Mouse (Mus musculus) hindbrain, embryonic 11.5 days (tissue): ENCODE measurements around the gene Eln. TPM values are rescaled to one million over a fixed set of nuclear protein-coding genes. Genes with fewer than 3 reads are reported as not detected.

ENCODE experiments used
- ATAC-seq: fragments of 200-750 bp; cut with Nextera tagmentation; 2 replicates; pipeline ENCODE4 v1.8.0; 2017; ENCODE audit warnings: mild to moderate bottlenecking, moderate TSS enrichment, moderate library complexity; ENCODE audit not compliant: low FRiP score
- DNase-seq: peaks from one replicate; pipeline ENCODE4 v3.0.0-alpha.2; 2015; ENCODE audit warnings: low spot score
- H3K27ac ChIP-seq: fragments of 300-500 bp; sonication (generic); 2 replicates; pipeline ENCODE4 v1.5.1; 2014; ENCODE audit warnings: mild to moderate bottlenecking, low read depth, low read length
- H3K27me3 ChIP-seq: fragments of 300-500 bp; sonication (generic); 2 replicates; pipeline ENCODE4 v1.6.1; 2014; ENCODE audit warnings: mild to moderate bottlenecking, low read length, moderate library complexity, mixed read lengths; ENCODE audit not compliant: control insufficient read depth, insufficient read depth
- H3K36me3 ChIP-seq: fragments of 300-500 bp; sonication (generic); 2 replicates; pipeline ENCODE4 v1.6.1; 2014; ENCODE audit warnings: mild to moderate bottlenecking, low read length, moderate library complexity, mixed read lengths; ENCODE audit not compliant: control insufficient read depth, insufficient read depth
- H3K4me1 ChIP-seq: fragments of 300-500 bp; sonication (generic); replicated peaks from 2 replicates; pipeline ENCODE4 v1.6.1; 2014; ENCODE audit warnings: low read length, mixed read lengths; ENCODE audit not compliant: control insufficient read depth, insufficient read depth
- H3K4me2 ChIP-seq: fragments of 300-500 bp; sonication (generic); replicated peaks from 2 replicates; pipeline ENCODE4 v1.6.1; 2014; ENCODE audit warnings: mild to moderate bottlenecking, low read depth, low read length
- H3K4me3 ChIP-seq: fragments of 300-500 bp; sonication (generic); 2 replicates; pipeline ENCODE4 v1.5.1; 2014; ENCODE audit warnings: low read depth, low read length
- H3K9ac ChIP-seq: fragments of 300-500 bp; sonication (generic); 2 replicates; pipeline ENCODE4 v1.6.1; 2014; ENCODE audit warnings: low read depth, low read length
- H3K9me3 ChIP-seq: fragments of 300-500 bp; sonication (generic); 2 replicates; pipeline ENCODE4 v1.6.1; 2016; ENCODE audit warnings: low read length; ENCODE audit not compliant: control insufficient read depth
- WGBS: fragments of 180-500 bp; shearing (Covaris S2); extraction: QIAGEN DNeasy Blood & Tissue Kit; methylation state at CpG from one replicate; pipeline ENCODE4 v1.1.7; 2014; 5-methylcytosine and 5-hydroxymethylcytosine counted together
- polyA plus RNA-seq: library from polyadenylated mRNA; unstranded; fragments of >200 nt; fragmentation: Nextera tagmentation; extraction: Ambion mirVana; gene quantifications from 2 replicates; pipeline ENCODE4 v1.2.1, GENCODE M21; 2014

The Eln gene
- polyA plus RNA-seq, 1 experiment from 2014 or later = 1.7 TPM

- Histone ChIP-seq H3K27ac (no peak overlapping the region), H3K9ac (no peak overlapping the region), H3K27me3 (no peaks in the 10 kb centered on the region), H3K36me3 (no peaks in the 10 kb centered on the region), H3K4me3 (no peak overlapping the region), H3K4me1 (no peaks in the 10 kb centered on the region), H3K4me2 (no peak overlapping the region), H3K9me3 (no peaks in the 10 kb centered on the region)
- no peak for ATAC-seq
- WGBS = 74% methylated on average over 7 of the region's 7 CpGs
- DNase-seq = no peak
Measured at GRCm38 (mm10) chr5:134711076-134711475, 36.0 kb downstream of the Eln start.

GRCm38 (mm10) chr5:134709275-134709674, 37.8 kb downstream of the Eln start:
- H3K36me3 ChIP-seq = no peaks in the 10 kb centered on the region
- no peak overlapping the region for H3K27ac ChIP-seq
- H3K4me2 ChIP-seq = no peak overlapping the region
- H3K27me3 ChIP-seq = no peaks in the 10 kb centered on the region
- no peak overlapping the region for H3K4me3 ChIP-seq
- no peak overlapping the region for H3K9ac ChIP-seq
- no peaks in the 10 kb centered on the region for H3K4me1 ChIP-seq
- no peak for ATAC-seq
- WGBS = 74% methylated on average over 6 of the region's 6 CpGs
- DNase-seq = no peak
- H3K9me3 ChIP-seq = no peaks in the 10 kb centered on the region

- no peaks in the 10 kb centered on the region for H3K36me3 ChIP-seq
- H3K27ac ChIP-seq = no peak overlapping the region
- H3K4me3 ChIP-seq = no peak overlapping the region
- no peaks in the 10 kb centered on the region for H3K27me3 ChIP-seq
- DNase-seq = peak; percentile 89
- H3K4me1 ChIP-seq = no peaks in the 10 kb centered on the region
- no peak overlapping the region for H3K4me2 ChIP-seq
- ATAC-seq = peak; percentile 56; the same call in 1 of the 2 replicates
- H3K9ac ChIP-seq = no peak overlapping the region
- no peaks in the 10 kb centered on the region for H3K9me3 ChIP-seq
Measured at GRCm38 (mm10) chr5:134704157-134704556, 43.0 kb downstream of the Eln start.

- no peak for ATAC-seq
- Histone ChIP-seq H3K4me1 (no peaks in the 10 kb centered on the region), H3K4me2 (no peak overlapping the region), H3K9me3 (no peaks in the 10 kb centered on the region), H3K36me3 (no peaks in the 10 kb centered on the region), H3K27ac (no peak overlapping the region), H3K4me3 (no peak overlapping the region), H3K27me3 (no peaks in the 10 kb centered on the region), H3K9ac (no peak overlapping the region)
- no peak for DNase-seq
- 71% methylated on average over 2 of the region's 2 CpGs for WGBS
Measured at GRCm38 (mm10) chr5:134695539-134695938, 51.6 kb downstream of the Eln start.

- no peaks in the 10 kb centered on the region for H3K4me1 ChIP-seq
- no peaks in the 10 kb centered on the region for H3K27me3 ChIP-seq
- H3K9me3 ChIP-seq = no peaks in the 10 kb centered on the region
- H3K4me2 ChIP-seq = no peak overlapping the region
- ATAC-seq = no peak
- H3K36me3 ChIP-seq = no peaks in the 10 kb centered on the region
- 9% methylated on average over 2 of the region's 2 CpGs for WGBS
- no peak overlapping the region for H3K9ac ChIP-seq
- H3K4me3 ChIP-seq = no peak overlapping the region
- DNase-seq = no peak
- no peak overlapping the region for H3K27ac ChIP-seq
Measured at GRCm38 (mm10) chr5:134695082-134695481, 52.0 kb downstream of the Eln start.

- no peak overlapping the region for H3K27ac ChIP-seq
- H3K4me1 ChIP-seq = no peaks in the 10 kb centered on the region
- DNase-seq (no peak), ATAC-seq (no peak)
- WGBS = 93% methylated on average over 1 of the region's 1 CpGs
- H3K9ac ChIP-seq = no peak overlapping the region
- H3K4me3 ChIP-seq = no peak overlapping the region
- H3K36me3 ChIP-seq = no peaks in the 10 kb centered on the region
- H3K4me2 ChIP-seq = no peak overlapping the region
- H3K9me3 ChIP-seq = no peaks in the 10 kb centered on the region
- H3K27me3 ChIP-seq = no peaks in the 10 kb centered on the region
Measured at GRCm38 (mm10) chr5:134692704-134693103, 54.4 kb downstream of the Eln start.

GRCm38 (mm10) chr5:134688718-134689284, 58.3 kb downstream of the Eln start:
- Histone ChIP-seq H3K4me2 (peak overlapping the region; percentile 72), H3K27ac (peak overlapping the region; percentile 61), H3K36me3 (no peaks in the 10 kb centered on the region), H3K4me3 (peak overlapping the region; percentile 65), H3K9me3 (no peaks in the 10 kb centered on the region), H3K9ac (peak overlapping the region; percentile 31; the same call in 1 of the 2 replicates), H3K4me1 (0 out of 2 replicates have a peak, but pooled peaks cover 2% of the 10 kb centered on the region), H3K27me3 (no peaks in the 10 kb centered on the region)
- WGBS = under 1% methylated on average over 38 of the region's 38 CpGs
- ATAC-seq (peak; percentile 96), DNase-seq (peak; percentile 99)

GRCm38 (mm10) chr5:134688086-134688717, 58.9 kb downstream of the Eln start, which contains the start of gene Limk1:
TSS of gene Limk1 (minus strand) at chr5:134688598.
- WGBS = under 1% methylated on average over 57 of the region's 69 CpGs
- Histone ChIP-seq H3K36me3 (no peaks in the 10 kb centered on the region), H3K4me2 (peak within 1 kb of the TSS; percentile 72), H3K27me3 (no peaks in the 10 kb centered on the region), H3K4me1 (0 out of 2 replicates have a peak, but pooled peaks cover 2% of the 10 kb centered on the region), H3K9me3 (no peaks in the 10 kb centered on the region), H3K9ac (peak within 1 kb of the TSS; percentile 73), H3K27ac (peak within 1 kb of the TSS; percentile 61), H3K4me3 (peak within 1 kb of the TSS; percentile 65)
- peak; percentile 63 for DNase-seq
- ATAC-seq = peak; percentile 20

- ATAC-seq = no peak
- Histone ChIP-seq H3K27ac (no peak overlapping the region), H3K9ac (peak overlapping the region; percentile 73)
Measured at GRCm38 (mm10) chr5:134687187-134687586, 59.9 kb downstream of the Eln start.

More at GRCm38 (mm10) chr5:134687187-134687586, 59.9 kb downstream of the Eln start:
- Histone ChIP-seq H3K4me1 (0 out of 2 replicates have a peak, but pooled peaks cover 2% of the 10 kb centered on the region), H3K4me3 (peak overlapping the region; percentile 65), H3K27me3 (no peaks in the 10 kb centered on the region), H3K4me2 (peak overlapping the region; percentile 72), H3K9me3 (no peaks in the 10 kb centered on the region), H3K36me3 (no peaks in the 10 kb centered on the region)
- no peak for DNase-seq
- WGBS = 80% methylated on average over 1 of the region's 1 CpGs
